Comparison of ENCODE assay signal across 12 mouse cellular contexts in the genomic region with DNA sequence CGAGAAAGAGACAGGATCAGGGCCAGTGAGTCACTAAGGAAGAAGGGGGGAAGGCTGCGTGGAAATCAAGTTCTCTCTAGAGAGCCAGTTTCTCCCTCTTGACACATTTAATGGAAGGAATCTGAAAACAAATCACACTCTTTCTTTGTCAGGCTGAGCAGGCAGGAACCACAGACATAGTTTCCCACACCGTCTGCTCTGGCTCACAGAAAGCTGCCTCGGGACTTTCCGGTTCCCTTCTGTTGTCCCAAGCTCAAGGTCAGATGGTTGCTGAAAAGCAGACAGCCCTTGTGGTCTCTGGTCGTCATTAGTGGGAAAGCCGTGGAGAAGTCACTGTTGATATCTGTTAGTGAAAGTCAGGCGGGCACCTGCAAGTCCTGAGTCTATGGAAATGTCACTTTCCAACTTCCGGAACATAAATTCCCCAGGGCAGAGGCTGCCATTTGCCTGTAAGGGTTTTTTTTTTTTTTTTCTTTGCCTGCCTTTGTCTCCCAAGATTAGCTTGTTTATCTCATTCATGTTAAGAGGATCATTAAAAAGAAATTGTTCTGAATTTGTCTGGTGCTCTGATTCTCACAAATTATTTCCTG. TPM values are rescaled to one million over a fixed set of nuclear protein-coding genes. Genes with fewer than 3 reads are reported as not detected.
A peak's percentile ranks its signal among the peaks of the same experiment; 100 is the strongest.
DNase-seq lines count a peak whose midpoint lies in the region; ATAC-seq and TF ChIP-seq lines count a peak whose summit lies in the region.
"Had no signal": no experiment of that assay in that cellular context is flagged by ENCODE, and none has a peak within 500 bp of the region (broad histone marks: within the 10 kb centered on the region; RNA-seq: fewer than 3 reads in every experiment).

No protein-coding gene starts in this region.

- H3K4me2 ChIP-seq in hindbrain, postnatal 0 days (ENCODE audit: low read depth, low read length), result no peak overlapping the region
- no peak overlapping the region for H3K4me2 ChIP-seq in hindbrain, embryonic 12.5 days (replicated peaks)
- no peak overlapping the region for H3K4me2 ChIP-seq in heart, embryonic 11.5 days
- no peak overlapping the region for H3K4me2 ChIP-seq in hindbrain, embryonic 13.5 days
- H3K4me2 ChIP-seq: forebrain, embryonic 15.5 days had no signal

- H3K27ac ChIP-seq in hindbrain, postnatal 0 days, result no peak overlapping the region
- no peak overlapping the region for H3K27ac ChIP-seq in hindbrain, embryonic 12.5 days
- H3K27ac ChIP-seq in heart, embryonic 11.5 days (ENCODE audit: low read depth, low read length), result peak overlapping the region; percentile 77
- H3K27ac ChIP-seq in forebrain, embryonic 10.5 days, result no peak overlapping the region
- H3K27ac ChIP-seq in hindbrain, embryonic 13.5 days, result no peak overlapping the region
- H3K27ac ChIP-seq: forebrain, embryonic 15.5 days had no signal

- H3K4me3 ChIP-seq in hindbrain, postnatal 0 days (ENCODE audit: low read length), result no peak overlapping the region
- no peak overlapping the region for H3K4me3 ChIP-seq in hindbrain, embryonic 12.5 days
- H3K4me3 ChIP-seq in heart, embryonic 11.5 days (ENCODE audit: low read depth, low read length), result no peak overlapping the region
- no peak overlapping the region for H3K4me3 ChIP-seq in forebrain, embryonic 10.5 days
- H3K4me3 ChIP-seq in hindbrain, embryonic 13.5 days, result no peak overlapping the region
- H3K4me3 ChIP-seq: forebrain, embryonic 15.5 days; megakaryocyte, embryonic 14.5 days had no signal

- TF ChIP-seq CTCF in hindbrain, postnatal 0 days (IDR thresholded peaks at IDR 0.05; ENCODE audit: low read depth), result no peak

- 45% methylated on average over 9 of the region's 9 CpGs for WGBS in hindbrain, postnatal 0 days
- WGBS in hindbrain, embryonic 12.5 days, result 63% methylated on average over 9 of the region's 9 CpGs
- 35% methylated on average over 9 of the region's 9 CpGs for WGBS in heart, embryonic 11.5 days (ENCODE audit: insufficient replicate concordance)
- WGBS in forebrain, embryonic 10.5 days, result 82% methylated on average over 9 of the region's 9 CpGs
- 51% methylated on average over 9 of the region's 9 CpGs for WGBS in hindbrain, embryonic 13.5 days

- H3K27me3 ChIP-seq in hindbrain, postnatal 0 days (ENCODE audit: insufficient read depth, low read length), result no peaks in the 10 kb centered on the region
- H3K27me3 ChIP-seq in hindbrain, embryonic 12.5 days, result no peaks in the 10 kb centered on the region
- H3K27me3 ChIP-seq in heart, embryonic 11.5 days (ENCODE audit: control insufficient read depth, insufficient read depth, low read length), result no peaks in the 10 kb centered on the region
- peaks cover 40% of the 10 kb centered on the region for H3K27me3 ChIP-seq in forebrain, embryonic 10.5 days (ENCODE audit: poor library complexity, severe bottlenecking)
- 0 out of 2 replicates have a peak, but pooled peaks cover 9% of the 10 kb centered on the region for H3K27me3 ChIP-seq in hindbrain, embryonic 13.5 days
- H3K27me3 ChIP-seq: megakaryocyte, embryonic 14.5 days had no signal

- peak; percentile 5 for DNase-seq in hindbrain, postnatal 0 days (ENCODE audit: low spot score)
- peak; percentile 44 for DNase-seq in ZHBTc4 (ENCODE audit: low read depth, low spot score)
- peak; percentile 65 for DNase-seq in kidney, postnatal 14 days
- no peak for DNase-seq in forebrain, embryonic 10.5 days (ENCODE audit: extremely low spot score, low spot score)
- DNase-seq: cerebellum, adult 11-12 months; thymus, adult 2 months had no signal

- H3K9ac ChIP-seq in hindbrain, postnatal 0 days (replicated peaks; ENCODE audit: low read length), result no peak overlapping the region
- H3K9ac ChIP-seq in hindbrain, embryonic 12.5 days, result no peak overlapping the region
- H3K9ac ChIP-seq in heart, embryonic 11.5 days (ENCODE audit: low read depth, low read length), result peak overlapping the region; percentile 47; the same call in 1 of the 2 replicates
- H3K9ac ChIP-seq in hindbrain, embryonic 13.5 days, result no peak overlapping the region
- H3K9ac ChIP-seq: forebrain, embryonic 15.5 days had no signal

- no peaks in the 10 kb centered on the region for H3K36me3 ChIP-seq in hindbrain, postnatal 0 days (ENCODE audit: insufficient read depth, low read length)
- H3K36me3 ChIP-seq in hindbrain, embryonic 12.5 days, result no peaks in the 10 kb centered on the region
- no peaks in the 10 kb centered on the region for H3K36me3 ChIP-seq in heart, embryonic 11.5 days (ENCODE audit: control insufficient read depth, insufficient read depth, low read length)
- H3K36me3 ChIP-seq in forebrain, embryonic 10.5 days (replicated peaks), result no peaks in the 10 kb centered on the region
- no peaks in the 10 kb centered on the region for H3K36me3 ChIP-seq in hindbrain, embryonic 13.5 days
- H3K36me3 ChIP-seq: forebrain, embryonic 15.5 days had no signal

- ATAC-seq in hindbrain, postnatal 0 days, result no peak
- ATAC-seq in hindbrain, embryonic 12.5 days (ENCODE audit: low FRiP score), result no peak
- ATAC-seq in heart, embryonic 11.5 days (replicated peaks; ENCODE audit: insufficient number of reproducible peaks, low FRiP score, low TSS enrichment), result no peak
- no peak for ATAC-seq in frontal cortex, adult (ENCODE audit: low TSS enrichment)
- no peak for ATAC-seq in hindbrain, embryonic 13.5 days (ENCODE audit: low FRiP score)
- ATAC-seq: forebrain, embryonic 15.5 days had no signal

- H3K9me3 ChIP-seq in hindbrain, postnatal 0 days (ENCODE audit: low read length), result no peaks in the 10 kb centered on the region
- 0 out of 2 replicates have a peak, but pooled peaks cover 7% of the 10 kb centered on the region for H3K9me3 ChIP-seq in hindbrain, embryonic 12.5 days (replicated peaks)
- no peaks in the 10 kb centered on the region for H3K9me3 ChIP-seq in heart, embryonic 11.5 days (replicated peaks; ENCODE audit: control insufficient read depth, low read length)
- no peaks in the 10 kb centered on the region for H3K9me3 ChIP-seq in forebrain, embryonic 10.5 days
- H3K9me3 ChIP-seq in hindbrain, embryonic 13.5 days, result 0 out of 2 replicates have a peak, but pooled peaks cover 5% of the 10 kb centered on the region
- H3K9me3 ChIP-seq: forebrain, embryonic 15.5 days; megakaryocyte, embryonic 14.5 days had no signal

- H3K4me1 ChIP-seq in hindbrain, postnatal 0 days (ENCODE audit: insufficient read depth, low read length), result no peaks in the 10 kb centered on the region
- H3K4me1 ChIP-seq in hindbrain, embryonic 12.5 days, result peaks cover 9% of the 10 kb centered on the region; the same call in 1 of the 2 replicates
- peaks cover 17% of the 10 kb centered on the region; the same call in 1 of the 2 replicates for H3K4me1 ChIP-seq in heart, embryonic 11.5 days (ENCODE audit: control insufficient read depth, insufficient read depth, low read length)
- H3K4me1 ChIP-seq in forebrain, embryonic 10.5 days, result peaks cover 10% of the 10 kb centered on the region
- H3K4me1 ChIP-seq in hindbrain, embryonic 13.5 days (replicated peaks), result peaks cover 14% of the 10 kb centered on the region

RNA-seq across cellular contexts. Expression of a gene that starts 10.9 kb away (rescaled TPM):
- total RNA-seq in hindbrain, postnatal 0 days (2014; rRNA removed), result 8.7 and 11.7 TPM in 2 replicates
- polyA plus RNA-seq in hindbrain, postnatal 0 days (2015; fragmentation: Nextera tagmentation; extraction: Ambion mirVana), result 3.9 and 4.8 TPM in 2 replicates
- polyA plus RNA-seq in hindbrain, embryonic 12.5 days (2016; fragmentation: Nextera tagmentation; extraction: Ambion mirVana), result 2.6 and 2.7 TPM in 2 replicates
- 3.1 and 5.1 TPM in 2 replicates for polyA plus RNA-seq in heart, embryonic 11.5 days (2014; fragmentation: Nextera tagmentation; extraction: Ambion mirVana)
- 1.7 and 2.1 TPM in 2 replicates for polyA plus RNA-seq in forebrain, embryonic 10.5 days (2016; fragmentation: Nextera tagmentation; extraction: Ambion mirVana)
- polyA plus RNA-seq in hindbrain, embryonic 13.5 days (2015; fragmentation: Nextera tagmentation; extraction: Ambion mirVana), result 2.1 and 3.1 TPM in 2 replicates
